Mouse (Mus musculus) ES-Bruce4 (cell line): Measurements from ENCODE around the gene Slx1b.
"Not testable (repeated sequence)": the region's sequence is repeated elsewhere in the genome, so short reads cannot be mapped to it uniquely, and the experiment has no call there.

Source experiments
- CTCF ChIP-seq: IDR thresholded peaks from one replicate; pipeline ENCODE4 v1.8.1; 2011; ENCODE audit warnings: low read depth, low read length
- EP300 ChIP-seq: IDR thresholded peaks from 2 replicates; pipeline ENCODE4 v1.6.1; 2011; ENCODE audit warnings: low read depth, low read length; ENCODE audit not compliant: insufficient read depth
- POLR2A ChIP-seq: IDR thresholded peaks from one replicate; pipeline ENCODE4 v1.8.1; 2011; ENCODE audit warnings: low read length; ENCODE audit not compliant: insufficient read depth

DNA sequence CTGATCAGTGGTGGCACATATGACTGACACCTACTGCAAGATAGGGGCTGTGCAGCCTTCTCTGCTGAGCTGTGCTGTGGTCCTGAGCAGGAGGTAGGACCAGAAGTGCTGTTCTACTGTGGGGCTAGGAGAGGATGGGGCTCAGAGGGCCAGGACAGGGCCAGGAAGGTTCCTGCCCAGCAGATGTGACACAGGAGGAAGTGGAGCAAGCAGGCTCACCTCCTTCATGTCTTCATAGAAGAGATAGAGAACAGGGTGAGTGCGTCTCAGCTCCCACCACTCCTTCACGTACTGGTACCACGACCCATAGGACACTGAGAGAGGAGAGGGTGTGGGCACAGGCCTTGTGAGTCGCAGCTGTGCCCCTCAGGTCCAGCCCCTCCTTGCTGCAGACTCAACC lies 7.4 kb downstream of the Slx1b start:
- not testable (repeated sequence) for TF ChIP-seq CTCF, EP300, POLR2A
